Mouse (Mus musculus) CH12.LX (cell line): ENCODE data around the gene Cbl.

Source experiments
- CTCF ChIP-seq, 2 experiments: IDR thresholded peaks in 1 of 2; conservative IDR thresholded peaks in 1 of 2; 2 replicates each; pipeline ENCODE4 v1.5.1; 2011 to 2012; ENCODE audit warnings: low read depth in 2 of 2, low read length in 2 of 2, improper control_type of control experiment in 1 of 2, inconsistent platforms in 1 of 2, mild to moderate bottlenecking in 1 of 2, moderate library complexity in 1 of 2
- EP300 ChIP-seq: IDR thresholded peaks from 2 replicates; pipeline ENCODE4 v1.6.1; 2011; ENCODE audit warnings: low read length, improper control_type of control experiment
- ETS1 ChIP-seq: conservative IDR thresholded peaks from 2 replicates; pipeline ENCODE4 v1.6.1; 2012; ENCODE audit warnings: low read depth, mild to moderate bottlenecking, inconsistent platforms, low read length, improper control_type of control experiment, moderate library complexity
- IRF4 ChIP-seq: IDR thresholded peaks from 2 replicates; pipeline ENCODE4 v1.6.1; 2014; ENCODE audit warnings: low read depth, mild to moderate bottlenecking, inconsistent platforms, low read length, improper control_type of control experiment
- KAT2A ChIP-seq: IDR thresholded peaks from 2 replicates; pipeline ENCODE4 v1.6.1; 2012; ENCODE audit warnings: low read length, improper control_type of control experiment, inconsistent platforms; ENCODE audit not compliant: insufficient replicate concordance
- MAZ ChIP-seq: IDR thresholded peaks from 2 replicates; pipeline ENCODE4 v1.6.1; 2012; ENCODE audit warnings: low read depth, mild to moderate bottlenecking, inconsistent platforms, low read length, improper control_type of control experiment, moderate library complexity
- NRF1 ChIP-seq: IDR thresholded peaks from 2 replicates; pipeline ENCODE4 v1.6.1; 2014; ENCODE audit warnings: low read depth, mild to moderate bottlenecking, inconsistent platforms, low read length, improper control_type of control experiment, moderate library complexity
- RAD21 ChIP-seq: IDR thresholded peaks from 2 replicates; pipeline ENCODE4 v1.6.1; 2011; ENCODE audit warnings: low read depth, mild to moderate bottlenecking, low read length, improper control_type of control experiment, moderate library complexity
- TCF12 ChIP-seq: IDR thresholded peaks from 2 replicates; pipeline ENCODE4 v1.6.1; 2014; ENCODE audit warnings: low read depth, mild to moderate bottlenecking, inconsistent platforms, low read length, improper control_type of control experiment
- USF1 ChIP-seq: IDR thresholded peaks from 2 replicates; pipeline ENCODE4 v1.6.1; 2014; ENCODE audit warnings: low read depth, mild to moderate bottlenecking, inconsistent platforms, low read length, improper control_type of control experiment
- ZMIZ1 ChIP-seq: IDR thresholded peaks from 2 replicates; pipeline ENCODE4 v1.6.1; 2012; ENCODE audit warnings: low read depth, mild to moderate bottlenecking, inconsistent platforms, low read length, improper control_type of control experiment

DNA sequence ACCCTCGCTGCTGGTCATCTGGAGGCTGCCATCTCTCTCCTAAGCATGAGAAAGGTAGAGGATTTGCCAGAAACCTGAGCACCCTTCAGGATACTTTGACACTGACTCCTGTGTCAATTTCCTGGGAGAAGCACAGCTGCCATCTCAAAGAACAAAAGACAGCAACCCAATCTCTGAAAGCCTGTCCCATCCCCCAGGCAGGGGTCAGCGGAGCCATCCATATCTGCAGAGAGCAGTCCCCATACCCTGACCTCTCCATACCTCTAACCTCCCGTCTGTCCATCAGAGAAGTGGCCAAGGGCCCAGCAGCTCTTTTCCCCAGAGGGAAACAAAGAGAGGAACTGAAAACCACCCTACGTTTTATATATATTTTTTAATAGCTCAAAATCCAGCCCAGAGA lies 2.8 kb upstream of the Cbl start:
- TF ChIP-seq CTCF (conservative IDR thresholded peaks at IDR 0.05 in 1 of 2, IDR thresholded peaks at IDR 0.05 in 1 of 2; ENCODE audit: low read depth in 2 of 2, low read length in 2 of 2) (no peak), ZMIZ1 (no peak), RAD21 (no peak), ETS1 (no peak), EP300 (no peak), MAZ (no peak), KAT2A (no peak), NRF1 (no peak), IRF4 (no peak), USF1 (no peak), TCF12 (no peak)
